Mouse (Mus musculus) lung, postnatal 10 days (tissue): ENCODE measurements around the gene Acyp2.
A peak's percentile ranks its signal among the peaks of the same experiment; 100 is the strongest.
"Not testable (repeated sequence)": the region's sequence is repeated elsewhere in the genome, so short reads cannot be mapped to it uniquely, and the experiment has no call there.

Source experiments
- DNase-seq: peaks from one replicate; pipeline ENCODE4 v3.0.0; 2021

Acyp2 gene

DNA sequence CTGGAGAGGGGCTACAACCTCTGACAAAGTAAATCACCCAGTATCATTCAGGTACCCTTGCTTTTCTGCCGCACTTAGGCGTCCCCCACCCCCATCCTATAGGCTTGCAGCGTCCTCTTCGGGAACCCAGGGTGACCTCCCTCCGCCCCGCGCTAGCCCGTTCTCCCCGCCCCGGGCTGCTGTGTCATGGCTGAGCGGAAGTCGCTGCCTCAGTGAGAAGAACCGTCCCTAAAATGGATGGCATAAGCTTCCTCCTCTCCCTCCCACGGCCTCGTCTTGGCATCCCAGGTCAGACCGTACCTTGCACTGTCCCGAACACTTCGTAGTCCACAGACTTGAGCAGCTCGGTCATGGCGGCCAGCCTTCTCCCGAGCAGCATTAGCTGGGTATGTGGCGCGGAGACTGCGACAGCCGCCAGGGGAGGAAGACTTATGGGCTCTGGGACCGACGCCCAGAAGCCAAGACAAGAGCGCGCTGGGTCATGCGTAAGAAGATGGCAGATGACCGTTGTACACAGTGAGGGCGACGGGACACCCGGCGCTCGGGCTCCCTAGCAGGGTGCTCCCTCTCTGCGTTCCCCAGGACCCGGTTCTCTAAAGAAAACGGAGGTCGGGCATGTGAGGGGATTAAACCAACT, at the start of gene Acyp2:
TSS of gene Acyp2 (minus strand) at position 587 of the 637 bp plus-strand sequence.
- peak; percentile 92 for DNase-seq

DNA sequence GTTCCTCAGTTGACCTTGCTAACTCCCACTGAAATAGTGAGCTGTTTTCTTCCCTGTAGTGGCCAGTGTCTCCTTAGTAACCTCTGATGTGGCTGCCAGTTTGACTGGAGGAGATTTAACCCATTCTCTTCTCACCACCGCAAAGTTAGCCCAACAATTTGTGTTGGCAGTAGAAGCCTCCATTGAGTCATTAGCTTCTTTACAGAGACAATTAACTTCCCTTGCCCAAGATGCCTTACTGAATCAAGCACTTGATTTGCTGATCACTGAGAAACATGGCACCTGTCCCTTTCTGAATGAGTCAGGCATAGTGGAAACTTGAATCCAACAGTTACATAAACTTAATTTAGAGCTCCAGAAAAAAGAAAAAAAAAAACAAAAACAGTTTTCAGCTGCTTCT, 40.0 kb upstream of the Acyp2 start:
- DNase-seq, result peak; percentile 9

DNA sequence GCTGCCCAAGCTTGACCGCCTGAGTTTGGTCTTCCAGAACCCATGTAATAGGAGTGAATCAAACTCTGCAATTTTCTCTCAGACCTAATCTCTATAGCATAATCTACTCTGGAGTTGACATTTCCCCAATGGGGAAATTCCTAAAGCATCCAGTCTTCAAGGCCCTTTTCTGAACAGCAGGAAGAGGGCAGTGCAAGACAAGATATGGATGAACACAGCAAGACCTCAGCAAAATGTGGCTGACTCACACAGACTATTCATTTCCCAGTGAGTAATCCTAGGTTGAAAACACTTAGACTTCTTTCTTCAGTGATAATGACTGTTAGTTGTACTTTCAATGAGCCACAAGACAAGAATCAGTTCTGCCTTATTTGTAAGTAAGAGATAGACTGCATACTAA, 26.7 kb upstream of the Acyp2 start:
- DNase-seq, result peak; percentile 51

DNA sequence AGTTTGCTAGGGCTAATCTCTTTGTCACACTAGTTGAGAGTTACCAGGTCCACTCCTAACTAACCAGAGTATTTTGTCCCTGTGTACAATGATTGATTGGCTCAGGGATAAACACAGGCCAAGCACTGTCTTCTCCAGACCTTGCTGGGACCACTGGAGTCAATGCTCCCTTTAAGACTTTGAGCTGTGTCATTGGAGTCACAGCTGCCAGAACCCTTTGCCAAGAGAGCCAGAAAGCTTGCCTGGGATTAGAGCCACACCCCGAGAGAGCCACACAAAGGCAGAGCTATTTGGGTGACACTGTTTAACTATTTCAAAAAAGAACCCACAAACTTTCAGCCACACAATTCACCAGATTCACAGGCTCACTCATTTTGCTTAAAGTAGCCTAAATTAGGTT, 23.3 kb upstream of the Acyp2 start:
- peak; percentile 42 for DNase-seq

DNA sequence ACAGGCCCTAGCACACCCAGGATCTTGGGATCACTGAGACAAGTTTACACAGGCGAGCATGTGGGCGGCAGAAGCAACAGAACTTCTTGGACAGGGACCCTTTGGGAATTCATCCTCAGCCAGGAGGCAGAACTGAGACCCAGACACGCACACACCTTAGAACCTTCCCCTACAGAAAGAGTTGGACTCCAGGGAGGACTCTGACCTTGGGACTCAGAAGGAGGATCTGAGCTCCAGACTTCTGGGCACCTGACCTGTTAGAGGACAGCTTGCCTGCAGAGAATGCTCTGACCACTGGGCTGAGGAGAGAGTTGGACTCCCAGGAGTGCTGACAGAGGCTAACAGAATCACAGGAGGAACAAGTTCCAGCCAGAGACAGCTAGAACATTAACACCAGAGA, 13.6 kb upstream of the Acyp2 start:
- DNase-seq, result no peak

DNA sequence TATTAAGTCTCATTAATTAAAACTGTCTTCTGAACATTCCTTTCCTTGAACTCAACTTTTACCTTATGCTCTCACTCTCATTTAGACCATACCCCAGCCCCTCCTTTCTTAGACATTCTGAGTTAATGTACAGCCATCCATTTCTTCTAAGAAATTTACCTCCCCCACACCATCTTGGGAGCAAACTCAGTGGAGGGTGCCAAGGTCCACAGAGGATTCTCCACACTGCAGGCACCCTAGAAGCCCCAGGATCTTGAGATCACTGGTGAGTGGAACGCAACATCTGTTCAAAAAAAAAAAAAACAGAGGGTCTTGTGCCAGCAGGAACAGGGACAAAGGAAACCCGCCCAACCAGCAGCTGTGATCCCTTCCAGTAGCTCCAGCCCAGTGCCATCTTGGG, 13.2 kb upstream of the Acyp2 start:
- DNase-seq, result no peak

DNA sequence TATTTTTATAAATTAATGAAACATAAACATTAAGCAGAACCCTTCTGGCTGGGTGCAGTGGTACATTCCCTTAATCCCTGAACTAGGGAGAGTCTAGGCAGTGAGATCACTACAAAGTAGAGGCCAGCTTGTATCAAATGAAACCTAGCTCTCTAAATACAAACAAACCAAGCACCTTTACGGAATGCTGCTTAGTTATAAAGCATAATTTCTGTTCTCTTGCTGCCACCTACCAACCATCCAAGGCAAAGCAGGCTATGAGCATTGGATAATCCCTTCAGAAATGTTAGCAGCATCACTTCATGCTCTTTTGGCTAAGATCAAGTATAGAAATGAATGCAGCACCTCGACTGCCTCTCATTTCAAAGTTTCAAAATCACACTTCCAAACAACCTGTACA, 7.7 kb upstream of the Acyp2 start:
- DNase-seq, result peak; percentile 48

DNA sequence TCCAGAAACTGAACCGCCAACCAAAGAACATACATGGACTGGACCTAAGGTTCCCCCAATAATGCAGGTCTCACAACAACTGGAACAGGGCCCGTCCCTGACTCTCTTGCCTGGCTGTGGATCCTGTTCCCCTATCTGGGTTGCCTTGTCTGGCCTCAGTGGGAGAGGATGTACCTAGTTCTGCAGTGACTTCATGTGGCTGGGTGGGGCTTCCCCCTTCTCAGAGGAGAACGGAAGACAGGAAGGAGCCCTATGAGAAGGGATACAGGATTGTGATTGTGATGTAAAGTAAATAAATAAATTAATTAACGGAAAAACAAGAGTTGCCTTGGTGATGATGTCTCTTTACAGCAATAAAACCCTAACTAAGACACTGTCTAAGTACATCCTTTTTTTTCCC, 6.7 kb upstream of the Acyp2 start:
- DNase-seq, result no peak

DNA sequence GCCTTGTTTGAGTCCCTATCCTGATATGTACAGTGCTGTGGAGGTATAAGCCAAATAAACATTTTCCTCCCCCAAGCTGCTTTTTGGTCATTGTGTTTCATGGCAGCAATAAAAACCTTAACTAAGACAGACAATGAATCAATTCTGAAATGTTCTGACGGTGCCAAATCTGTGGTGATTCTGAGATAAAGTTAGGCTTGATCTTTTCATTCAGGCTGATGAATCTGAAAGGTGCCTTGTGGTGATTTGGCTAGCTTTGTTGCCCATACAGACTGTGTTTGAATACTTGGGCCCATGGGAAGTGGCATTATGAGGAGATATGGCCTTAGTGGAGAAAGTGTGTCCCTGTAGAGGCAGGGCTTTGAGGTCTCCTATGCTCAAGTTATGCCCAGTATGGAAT, 1.0 kb upstream of the Acyp2 start:
- DNase-seq, result no peak

DNA sequence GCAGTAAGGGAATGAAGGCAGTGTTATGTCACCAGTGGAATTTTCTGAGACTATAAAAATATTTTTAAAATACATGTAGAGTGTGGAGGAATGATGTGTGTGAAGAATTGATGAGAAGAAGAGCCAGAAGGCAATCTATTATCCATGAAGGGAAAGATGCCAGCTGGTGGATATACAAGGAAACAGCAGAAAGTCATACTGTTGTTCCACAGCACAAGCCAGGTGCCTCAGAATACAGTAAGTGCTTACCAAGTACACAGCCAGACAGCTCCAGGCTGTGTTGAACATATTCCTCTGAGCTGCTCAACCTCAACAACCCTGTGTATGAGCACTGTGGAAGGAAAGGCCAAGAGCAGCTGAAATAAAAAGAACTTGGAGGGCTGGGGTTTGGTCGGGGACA, 13.7 kb downstream of the Acyp2 start:
- DNase-seq, result no peak

DNA sequence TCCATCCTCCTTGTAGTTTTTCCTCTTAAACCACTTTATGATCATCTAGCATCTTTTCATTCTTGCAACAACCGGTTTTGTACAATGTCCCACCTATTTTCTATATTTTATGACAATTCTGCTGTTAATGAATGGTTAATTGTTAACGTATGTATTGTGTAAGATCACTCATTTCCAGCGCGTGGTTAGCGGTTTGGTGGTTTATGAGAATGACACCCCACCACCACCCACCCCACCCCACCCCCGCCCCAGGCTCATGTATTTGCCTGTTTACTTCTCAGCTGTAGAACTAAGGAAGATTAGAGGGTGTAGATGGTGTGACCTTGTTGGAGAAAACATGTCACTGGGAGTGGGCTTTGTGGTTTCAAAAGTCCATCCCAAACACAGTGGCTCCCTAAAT, 18.9 kb downstream of the Acyp2 start:
- no peak for DNase-seq

DNA sequence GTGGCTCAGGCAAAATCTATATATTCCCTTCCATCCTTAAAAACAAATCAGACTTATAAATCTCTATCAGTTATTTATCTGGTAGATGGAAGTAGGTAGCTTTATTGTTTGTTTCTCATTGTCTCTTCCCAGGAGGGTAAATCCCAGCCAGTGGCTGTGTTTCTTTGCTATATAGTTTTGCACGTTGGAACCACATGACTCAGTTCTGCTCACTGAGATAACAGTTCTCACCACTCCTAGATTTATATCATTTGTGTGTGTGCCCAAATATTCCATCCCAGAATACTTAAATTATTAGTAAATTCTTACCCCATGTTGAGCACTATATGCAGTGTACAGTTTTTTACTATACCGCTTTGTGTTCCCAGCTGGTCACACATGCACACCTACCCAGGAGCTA, 26.2 kb downstream of the Acyp2 start:
- no peak for DNase-seq

DNA sequence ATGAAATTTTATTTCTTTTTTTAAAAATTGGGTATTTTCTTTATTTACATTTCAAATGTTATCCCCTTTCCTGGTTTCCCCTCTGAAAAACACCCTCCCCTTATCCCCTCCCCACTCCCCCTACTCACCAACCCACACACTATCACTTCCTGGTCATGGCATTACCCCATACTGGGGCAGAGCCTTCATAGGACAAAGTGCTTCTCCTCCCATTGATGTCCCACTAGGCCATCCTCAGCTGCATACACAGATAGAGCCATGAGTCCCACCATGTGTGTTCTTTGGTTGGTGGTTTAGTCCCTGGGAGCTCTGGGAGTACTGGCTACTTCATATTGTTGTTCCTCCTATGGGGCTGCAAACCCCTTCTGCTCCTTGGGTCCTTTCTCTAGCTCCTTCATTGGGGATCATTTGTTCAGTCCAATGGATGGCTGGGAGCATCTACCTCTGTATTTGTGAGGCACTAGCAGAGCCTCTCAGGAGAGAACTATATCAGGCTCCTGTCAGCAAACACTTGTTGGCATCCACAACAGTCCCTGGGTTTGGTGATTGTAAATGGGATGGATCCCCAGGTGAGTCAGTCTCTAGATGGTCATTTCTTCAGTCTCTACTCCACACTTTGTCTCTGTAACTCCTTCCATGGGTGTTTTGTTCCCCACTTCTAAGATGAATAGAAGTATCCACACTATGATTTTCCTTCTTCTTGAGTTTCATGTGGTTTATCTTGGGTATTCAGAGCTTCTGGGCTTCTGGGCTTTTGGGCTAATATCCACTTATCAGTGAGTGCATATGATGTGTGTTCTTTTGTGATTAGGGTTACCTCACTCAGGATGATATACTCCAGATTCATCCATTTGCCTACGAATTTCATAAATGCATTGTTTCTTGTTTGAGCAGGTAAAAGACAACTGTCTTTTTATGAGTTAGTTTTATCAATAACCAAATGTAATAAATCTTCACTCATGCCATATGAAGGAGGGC, 27.7 kb downstream of the Acyp2 start:
- not testable (repeated sequence) for DNase-seq

DNA sequence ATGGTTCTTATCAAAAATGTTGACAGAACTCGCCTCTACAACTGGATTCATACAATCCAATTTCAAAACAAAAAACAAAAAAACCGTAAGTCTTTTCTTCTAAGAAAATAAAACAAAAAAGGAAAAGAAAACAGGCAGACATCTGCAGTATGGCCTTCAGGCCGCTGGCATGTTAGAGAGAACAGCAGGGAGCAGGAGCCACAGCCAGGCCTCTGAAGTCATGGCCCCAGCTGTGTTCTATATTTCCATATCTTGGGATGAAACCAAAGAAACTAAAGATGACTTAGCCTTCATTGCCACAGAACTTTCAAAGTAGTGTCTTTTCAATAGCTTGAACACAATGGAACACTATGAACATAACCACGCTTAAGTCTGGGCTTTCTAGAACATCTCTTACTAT, 31.2 kb downstream of the Acyp2 start:
- no peak for DNase-seq

DNA sequence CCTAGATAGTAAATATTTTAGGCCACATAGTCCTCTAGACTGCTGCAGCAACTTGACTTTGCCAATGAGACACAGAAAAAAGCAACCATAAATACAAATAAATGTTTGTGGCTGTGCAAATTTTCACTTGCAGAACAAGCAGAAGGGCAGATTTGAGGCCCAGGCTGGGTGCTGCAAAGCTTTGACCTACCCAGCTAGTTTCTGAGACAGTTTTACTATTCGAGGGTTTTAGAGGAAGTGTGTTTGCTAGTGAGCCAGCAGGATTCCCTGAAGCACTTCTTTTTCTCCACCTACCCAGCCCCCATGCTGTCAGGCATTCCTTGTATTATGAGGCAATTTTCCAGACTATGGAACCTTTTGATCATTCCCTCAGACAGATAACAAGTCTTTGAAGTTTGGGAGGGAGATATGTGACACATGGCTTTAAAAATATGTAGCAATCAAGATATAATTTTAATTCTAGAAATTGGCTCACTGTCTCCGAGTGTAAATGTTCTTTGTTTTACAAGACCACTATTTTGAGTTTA, 31.8 kb downstream of the Acyp2 start:
- DNase-seq, result no peak

DNA sequence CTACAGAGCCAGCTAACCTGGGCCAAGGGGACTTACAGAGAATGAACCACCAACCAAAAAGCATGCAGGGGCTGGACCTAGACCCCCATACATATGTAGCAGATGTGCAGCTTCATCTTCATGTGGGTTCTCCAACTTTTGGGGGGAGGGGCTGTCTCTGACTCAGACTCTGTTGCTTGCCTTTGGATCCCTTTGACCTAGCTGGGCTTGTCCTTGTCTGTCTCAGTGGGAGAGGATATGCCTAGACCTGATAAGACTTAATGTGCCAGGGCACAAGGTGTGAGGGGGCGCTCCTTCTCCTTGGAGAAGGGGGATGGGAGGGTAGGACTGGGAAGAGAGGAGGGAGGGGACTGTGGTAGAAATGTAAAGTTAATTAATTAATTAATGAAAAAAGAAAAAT, 33.4 kb downstream of the Acyp2 start:
- no peak for DNase-seq

DNA sequence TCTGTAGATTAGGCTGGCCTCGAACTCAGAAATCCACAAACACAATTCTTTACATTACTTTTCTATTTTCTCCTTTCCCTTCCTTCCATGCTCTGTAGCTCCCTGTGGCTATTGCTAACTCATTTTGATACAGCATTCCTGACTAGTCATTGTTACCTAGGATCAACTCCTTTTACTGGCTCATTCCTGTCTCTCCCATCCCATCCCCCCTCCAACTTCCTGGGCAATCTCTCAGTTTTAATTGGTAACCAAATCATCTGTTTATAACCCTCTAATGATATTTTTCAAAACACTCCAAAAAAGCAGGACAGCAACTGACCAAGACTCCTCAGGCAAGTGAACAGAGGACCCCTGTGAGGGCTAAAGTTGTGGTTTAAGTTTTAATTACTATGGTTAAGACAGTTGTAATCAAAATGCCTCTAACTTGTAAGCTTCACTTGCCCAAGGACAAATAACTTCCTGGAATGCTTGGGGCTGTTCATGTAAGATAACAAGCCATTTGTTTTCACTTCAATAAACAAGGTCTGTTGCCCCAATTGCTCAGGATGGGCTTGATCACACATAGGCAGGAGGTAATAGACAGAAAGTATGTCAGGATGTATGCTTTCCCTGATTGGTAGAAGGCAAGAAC, 35.4 kb downstream of the Acyp2 start:
- DNase-seq, result no peak

DNA sequence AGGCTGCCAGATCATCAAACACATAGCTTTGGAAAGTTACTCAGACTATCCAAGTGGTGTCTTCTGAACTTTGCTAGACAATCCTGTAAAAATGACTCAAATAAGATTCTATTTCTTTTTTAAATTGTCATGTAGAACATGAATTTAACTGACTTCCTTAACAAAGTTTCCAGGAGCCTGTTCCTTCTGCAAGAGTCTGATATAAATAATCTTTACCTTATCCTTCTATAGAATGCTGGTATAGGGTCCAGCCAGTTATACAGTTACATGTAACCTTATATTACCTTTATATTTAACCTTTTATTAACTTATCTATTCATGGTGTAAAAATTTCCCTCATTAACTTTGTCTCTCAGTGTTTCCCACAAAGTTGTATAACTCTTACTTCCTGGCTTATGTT, 36.7 kb downstream of the Acyp2 start:
- no peak for DNase-seq

DNA sequence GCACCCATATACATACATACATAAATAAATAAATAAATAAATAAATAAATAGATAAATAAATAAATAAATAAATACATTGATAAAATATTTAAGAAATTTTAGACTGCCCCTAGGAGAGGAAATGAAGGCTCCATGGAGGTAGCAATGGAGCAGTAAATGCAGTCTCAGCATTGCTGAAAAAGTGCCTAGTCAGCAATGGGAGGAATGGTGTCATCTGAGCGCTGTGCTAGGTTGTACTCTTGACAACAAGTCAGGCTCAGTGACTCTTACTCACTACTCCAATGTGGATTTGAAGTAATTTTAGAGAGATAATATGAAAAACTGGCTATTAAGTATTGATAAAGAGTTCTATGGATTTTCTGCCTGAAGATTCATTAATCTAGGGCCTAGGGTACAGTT, 40.1 kb downstream of the Acyp2 start:
- no peak for DNase-seq

DNA sequence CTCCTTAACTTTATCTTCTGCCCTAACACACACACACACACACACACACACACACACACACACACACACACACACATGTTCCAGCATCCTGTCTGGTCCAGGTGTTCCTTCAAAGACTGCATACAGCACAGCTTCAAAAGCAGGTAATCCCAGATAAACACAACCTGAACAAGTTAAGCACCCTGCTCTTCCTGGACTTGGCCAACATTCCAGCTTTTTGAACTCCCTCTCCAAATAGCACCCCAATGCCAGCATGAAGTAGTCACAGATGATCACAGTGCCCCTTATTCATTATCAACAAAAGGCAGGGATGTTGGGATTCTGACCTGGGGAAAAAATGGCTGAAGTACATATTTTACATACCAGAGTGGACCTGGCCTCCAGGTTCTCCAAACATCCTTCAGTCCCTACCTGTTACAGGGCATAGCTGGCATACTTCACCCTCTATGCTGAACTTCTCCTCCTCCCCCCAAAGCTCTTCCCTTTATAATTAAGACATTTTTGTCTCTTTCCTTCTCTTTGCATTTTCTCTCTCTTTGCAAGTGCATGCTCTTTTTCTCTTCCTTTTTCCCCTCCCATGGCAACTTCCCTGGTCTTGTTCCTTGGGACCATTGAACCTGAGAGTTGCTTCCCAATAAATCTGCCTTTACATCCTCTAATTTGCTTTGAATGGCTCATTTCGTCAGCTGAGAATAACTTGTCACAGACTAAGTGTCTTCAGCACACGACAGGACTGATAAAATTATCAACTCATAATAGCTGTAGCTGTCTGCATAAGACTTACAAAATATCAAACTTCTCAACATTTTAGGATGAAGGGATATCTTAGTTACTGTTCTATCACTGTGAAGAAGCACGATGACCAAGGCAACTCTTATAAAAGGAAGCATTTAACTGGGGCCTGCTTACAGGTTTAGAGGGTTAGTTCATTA, 41.5 kb downstream of the Acyp2 start:
- DNase-seq, result no peak

DNA sequence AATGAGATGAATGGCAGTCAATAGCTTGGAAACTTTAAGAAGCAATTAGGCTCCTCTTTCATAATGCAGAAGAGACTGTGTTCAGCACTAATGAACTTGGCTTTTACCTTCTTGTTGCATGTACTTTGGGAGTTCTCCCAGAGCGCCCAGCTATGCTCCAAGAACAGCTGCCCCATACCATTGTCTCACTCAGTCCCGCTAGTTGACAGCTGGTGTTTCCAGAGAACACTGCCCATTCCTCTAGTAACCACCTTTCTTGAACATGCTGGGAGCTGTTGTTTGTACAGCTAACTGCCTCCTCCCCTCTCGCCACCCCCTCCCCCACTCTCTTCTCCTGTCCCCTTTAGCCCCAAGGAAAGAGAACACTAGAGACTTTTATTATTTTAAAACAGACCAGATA, 52.1 kb downstream of the Acyp2 start:
- peak; percentile 17 for DNase-seq

DNA sequence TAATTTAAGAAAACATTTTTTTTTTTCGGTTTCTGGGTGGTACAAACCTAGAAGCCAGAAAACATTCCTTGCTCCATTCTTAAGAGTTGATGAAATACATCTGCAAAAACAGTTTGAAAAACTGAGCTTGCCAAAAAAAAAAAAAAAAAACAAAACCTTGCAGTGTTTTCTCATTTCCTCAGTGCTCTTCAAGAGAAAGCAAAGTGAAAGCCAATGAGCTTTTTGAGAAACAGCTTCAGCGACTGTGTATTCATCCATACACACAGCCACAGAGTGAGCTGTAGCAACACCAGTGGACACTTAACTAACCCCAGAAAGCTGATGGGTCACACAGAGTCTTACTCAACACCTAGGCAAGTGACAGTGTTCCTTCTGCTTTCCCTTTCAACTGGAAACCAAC, 69.4 kb downstream of the Acyp2 start:
- DNase-seq, result no peak

DNA sequence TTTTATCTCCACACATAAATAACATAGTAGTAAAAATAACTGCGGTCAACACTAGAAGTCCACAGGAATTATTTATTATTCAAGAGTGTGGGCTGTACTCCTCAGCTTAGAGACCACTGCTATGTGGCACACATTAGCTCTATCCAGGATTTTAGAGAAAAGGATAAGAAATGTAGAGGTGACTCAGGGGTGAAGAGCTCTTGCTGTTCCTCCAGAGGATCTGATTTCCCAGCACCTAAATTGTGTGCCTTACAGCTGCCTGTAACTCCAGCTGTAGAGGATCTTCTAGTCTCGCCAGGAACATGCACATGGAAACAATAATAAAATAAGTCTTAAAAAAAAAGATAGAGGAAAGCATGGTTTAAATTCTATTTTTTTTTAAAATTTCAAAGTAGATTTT, 70.5 kb downstream of the Acyp2 start:
- no peak for DNase-seq
